Mouse (Mus musculus) heart, adult 8-10 months (tissue): ENCODE data around the gene C1qc. TPM values are rescaled to one million over a fixed set of nuclear protein-coding genes. Genes with fewer than 3 reads are reported as not detected.
A peak's percentile ranks its signal among the peaks of the same experiment; 100 is the strongest.

Experiments
- DNase-seq: peaks from one replicate; pipeline ENCODE4 v3.0.0; 2022; ENCODE audit warnings: low spot score
- total RNA-seq, 4 experiments: library from RNA; stranded (reverse); gene quantifications; 2 replicates each; pipeline ENCODE4 v1.2.4; 2022

C1qc gene
- total RNA-seq, 4 experiments from 2014 or later: 21.6 to 30.2 (median 24.9) TPM

- DNase-seq: no peak
Measured at GRCm38 (mm10) chr4:136852119-136852518, 40.7 kb downstream of the C1qc start.

- no peak for DNase-seq
Measured at GRCm38 (mm10) chr4:136848565-136848964, 44.3 kb downstream of the C1qc start.

DNA sequence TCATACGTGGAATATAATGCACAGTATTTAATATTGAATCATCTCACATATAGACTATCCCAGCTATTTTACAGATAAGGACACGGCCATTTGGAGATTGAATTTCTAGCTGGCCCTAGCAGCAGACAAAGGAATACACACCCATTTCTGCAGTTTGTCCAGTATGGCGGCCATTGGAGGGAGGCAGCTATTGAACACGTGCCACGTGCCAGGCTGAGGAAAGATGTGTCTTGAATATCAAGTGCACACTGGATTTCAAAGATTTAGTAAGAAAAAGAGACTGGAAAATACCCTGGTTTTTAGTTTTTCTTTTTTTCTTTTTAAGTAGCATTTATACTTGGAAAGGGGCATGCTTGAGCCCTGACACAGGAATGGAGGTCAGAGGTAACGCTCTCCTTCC, 45.7 kb downstream of the C1qc start:
- no peak for DNase-seq

GRCm38 (mm10) chr4:136842802-136843201, 50.1 kb downstream of the C1qc start:
- no peak for DNase-seq

DNA sequence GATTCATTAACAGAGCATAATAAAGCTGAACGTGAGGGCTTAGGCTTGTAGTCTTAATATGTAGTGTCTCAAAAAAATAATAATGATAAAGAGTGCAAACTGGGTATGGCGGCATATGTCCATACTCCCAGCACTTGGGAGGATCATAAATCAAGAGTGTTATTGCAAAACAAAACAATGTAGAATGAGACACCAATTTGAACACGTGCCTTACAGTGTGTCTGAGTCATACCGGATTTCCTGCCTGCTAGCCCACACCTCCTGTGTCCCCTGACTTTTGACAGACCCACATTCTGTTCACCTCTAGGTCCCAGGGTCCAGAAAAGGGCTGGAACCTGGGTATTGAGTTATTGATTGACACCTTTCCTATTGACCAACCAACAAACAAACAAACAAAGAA, 50.8 kb downstream of the C1qc start:
- DNase-seq: no peak

DNA sequence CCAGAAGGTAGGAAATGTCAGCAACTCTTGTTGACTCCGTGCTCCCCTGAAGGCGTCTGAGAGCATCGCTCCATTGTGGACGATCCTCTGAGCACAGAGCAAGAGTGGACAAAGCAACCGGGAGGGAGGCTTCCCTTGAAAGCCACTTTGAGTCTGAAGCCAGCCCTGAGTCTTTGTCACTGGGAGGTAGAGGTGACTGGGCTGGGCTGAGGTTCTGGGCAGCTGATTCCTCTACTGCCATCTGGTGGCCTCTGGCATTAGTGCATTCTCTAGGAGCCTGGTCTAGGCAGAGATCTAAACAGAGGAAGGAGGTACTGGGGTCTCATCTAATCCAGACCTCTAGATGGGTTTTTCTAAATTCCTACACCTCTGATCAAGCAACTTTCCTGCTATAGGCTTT, 51.8 kb downstream of the C1qc start:
- peak; percentile 71 for DNase-seq

Other genes starting within 250 kb of the C1qc start
- under 1 TPM; 0.44 to 0.86 (median 0.45) TPM for gene Ephb2, start 57.1 kb downstream of the C1qc start, total RNA-seq
- 10 to 100 TPM; 30.2 to 38.5 (median 31.2) TPM for gene C1qb, start 6.9 kb downstream of the C1qc start, total RNA-seq
- gene C1qa, start 5.7 kb upstream of the C1qc start, total RNA-seq: 10 to 100 TPM; 23.6 to 36.8 (median 31.2) TPM
- under 1 TPM in 1 of 4 experiments, not detected in 3; 0.13 TPM for gene Epha8, start 63.8 kb upstream of the C1qc start, total RNA-seq
- gene Zbtb40, start 155.7 kb upstream of the C1qc start, total RNA-seq: 1 to 10 TPM; 5.6 to 9.3 (median 7.1) TPM